Mouse (Mus musculus): Measurements from ENCODE around the gene Zranb3. TPM values are rescaled to one million over a fixed set of nuclear protein-coding genes. Genes with fewer than 3 reads are reported as not detected.
"Not testable (repeated sequence)": the region's sequence is repeated elsewhere in the genome, so short reads cannot be mapped to it uniquely, and the experiment has no call there.

Zranb3 gene
- 17.5 and 19.2 TPM in 2 replicates for polyA plus RNA-seq (2016; fragmentation: Nextera tagmentation; extraction: Ambion mirVana)

DNA sequence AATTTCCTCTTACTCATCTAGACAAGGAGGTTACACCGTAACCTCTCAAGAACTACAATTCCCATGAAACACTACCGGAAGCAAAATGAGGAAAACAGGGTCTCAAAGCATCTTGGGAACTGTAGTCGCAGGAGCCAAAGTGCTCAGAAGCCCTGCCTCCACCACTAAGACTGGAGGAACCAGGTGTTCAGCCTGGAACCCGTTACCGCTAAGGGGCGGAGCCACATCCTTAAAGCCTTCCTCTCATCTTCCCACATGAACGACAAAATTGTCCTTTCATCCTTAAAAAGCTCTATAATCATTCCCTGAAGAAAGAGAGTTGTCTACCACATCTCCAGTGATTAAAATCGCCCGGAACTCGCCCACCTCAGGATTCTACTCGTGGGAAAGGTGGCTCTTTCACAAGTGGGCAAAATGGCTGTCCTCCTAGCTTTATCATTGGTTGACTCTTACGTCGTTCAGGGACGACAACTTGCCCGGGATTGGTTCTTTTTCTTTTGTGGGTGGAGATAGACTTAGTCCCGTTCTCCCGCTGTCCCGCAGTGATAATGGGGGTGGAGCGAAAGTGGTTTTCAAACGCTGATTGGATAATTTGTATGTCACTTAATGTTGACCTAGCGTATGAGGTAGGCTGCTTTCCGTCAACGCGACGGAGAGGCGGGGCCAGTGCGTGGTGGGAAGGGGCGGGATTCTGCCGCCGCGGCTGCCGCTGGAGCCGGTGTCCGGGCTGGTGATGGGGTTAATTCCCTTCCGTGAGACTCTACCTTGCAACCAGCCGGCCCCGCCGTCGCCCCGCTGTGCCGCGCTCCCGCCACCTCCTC is at the start of gene Zranb3, which contains the start of gene R3hdm1:
Gene Zranb3, minus strand, starts transcription at position 407 of the 821 bp plus-strand sequence.
Gene R3hdm1, plus strand, starts transcription at position 661 of the 821 bp plus-strand sequence.
- Histone ChIP-seq H3K27me3 (ENCODE audit: poor library complexity, severe bottlenecking) (no peaks in the 10 kb centered on the region), H3K9me3 (no peaks in the 10 kb centered on the region), H3K4me3 (peak within 1 kb of the TSS; percentile 93), H3K27ac (peak within 1 kb of the TSS; percentile 95), H3K4me1 (peaks cover 39% of the 10 kb centered on the region), H3K36me3 (replicated peaks) (no peaks in the 10 kb centered on the region)
- WGBS: under 1% methylated on average over 42 of the region's 43 CpGs
- DNase-seq (ENCODE audit: extremely low spot score, low spot score): peak; percentile 94

DNA sequence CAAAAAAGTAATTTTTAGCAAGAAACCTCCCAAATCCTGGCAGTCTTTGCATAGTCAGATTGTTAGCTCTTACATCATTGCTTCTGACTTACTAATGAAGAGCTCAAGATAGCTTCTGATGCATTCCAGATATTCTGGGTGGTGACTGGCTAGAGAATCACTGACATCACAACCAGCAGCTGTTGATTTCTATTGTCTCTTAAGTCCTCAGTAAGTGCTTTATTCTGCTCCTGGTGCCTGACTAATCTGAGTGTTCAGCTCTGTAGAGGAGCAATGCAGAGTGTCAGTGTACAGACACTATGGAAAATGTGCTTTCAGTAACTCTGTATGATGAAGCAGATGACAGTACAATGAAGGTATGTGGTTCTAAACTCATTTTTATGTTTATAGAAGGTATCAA is 38.9 kb upstream of the Zranb3 start:
- Histone ChIP-seq H3K27me3 (ENCODE audit: poor library complexity, severe bottlenecking) (no peaks in the 10 kb centered on the region), H3K9me3 (no peaks in the 10 kb centered on the region), H3K4me1 (no peaks in the 10 kb centered on the region), H3K27ac (no peak overlapping the region), H3K36me3 (replicated peaks) (no peaks in the 10 kb centered on the region), H3K4me3 (no peak overlapping the region)
- DNase-seq (ENCODE audit: extremely low spot score, low spot score): no peak

DNA sequence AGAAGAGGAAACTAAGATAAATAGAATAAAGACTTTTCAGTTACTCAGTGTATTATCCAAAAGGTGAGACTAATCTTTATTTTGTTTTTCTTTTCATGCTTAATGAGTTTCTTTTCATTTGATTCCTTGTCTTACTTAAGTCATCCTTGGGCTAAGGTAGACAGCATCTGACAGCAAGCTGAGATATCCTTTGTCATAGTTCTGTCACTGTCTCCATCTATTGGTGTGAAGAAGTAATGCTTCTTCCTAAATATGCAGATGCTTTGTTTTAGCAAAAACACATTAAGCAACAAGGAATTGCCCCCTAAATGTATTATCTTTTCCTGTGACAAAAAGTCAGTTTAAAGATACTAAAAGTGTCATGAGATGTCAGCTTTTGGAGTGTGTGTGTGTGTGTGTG is 38.2 kb upstream of the Zranb3 start:
- no peak for DNase-seq (ENCODE audit: extremely low spot score, low spot score)
- no peaks in the 10 kb centered on the region for H3K27me3 ChIP-seq (ENCODE audit: poor library complexity, severe bottlenecking)
- H3K9me3 ChIP-seq: no peaks in the 10 kb centered on the region
- no peak overlapping the region for H3K4me3 ChIP-seq
- H3K4me1 ChIP-seq: no peaks in the 10 kb centered on the region
- no peak overlapping the region for H3K27ac ChIP-seq
- H3K36me3 ChIP-seq (replicated peaks): no peaks in the 10 kb centered on the region

DNA sequence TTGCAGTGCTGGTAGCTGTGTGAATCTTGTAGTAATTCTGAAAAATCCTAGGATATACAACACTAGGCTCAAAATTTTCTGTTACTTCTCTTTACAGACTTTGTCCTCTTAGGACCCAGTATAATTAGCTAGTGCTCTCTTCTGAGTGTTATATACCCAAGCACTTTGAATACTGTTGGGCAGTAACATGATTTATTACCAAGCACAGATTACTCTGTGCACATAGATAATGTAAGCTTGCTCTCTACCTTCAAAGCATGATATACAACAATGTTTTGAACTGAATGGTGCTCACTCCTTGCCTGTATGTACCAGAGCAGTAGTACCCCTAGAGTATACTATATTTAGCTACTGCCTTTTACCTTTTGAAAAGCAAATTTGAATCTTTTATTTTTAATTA is 33.4 kb upstream of the Zranb3 start:
- not testable (repeated sequence) for H3K4me3 ChIP-seq; H3K4me1 ChIP-seq; DNase-seq (ENCODE audit: extremely low spot score, low spot score); H3K9me3 ChIP-seq; H3K36me3 ChIP-seq (replicated peaks); H3K27ac ChIP-seq; H3K27me3 ChIP-seq (ENCODE audit: poor library complexity, severe bottlenecking)

- H3K4me1 ChIP-seq: no peaks in the 10 kb centered on the region
- no peaks in the 10 kb centered on the region for H3K27me3 ChIP-seq (ENCODE audit: poor library complexity, severe bottlenecking)
- DNase-seq (ENCODE audit: extremely low spot score, low spot score): no peak
- 95% methylated on average over 4 of the region's 4 CpGs for WGBS
- 0 out of 2 replicates have a peak, but pooled peaks cover 9% of the 10 kb centered on the region for H3K36me3 ChIP-seq (replicated peaks)
- H3K9me3 ChIP-seq: no peaks in the 10 kb centered on the region
- H3K27ac ChIP-seq: no peak overlapping the region
- H3K4me3 ChIP-seq: no peak overlapping the region
These were observed 18.2 kb upstream of the Zranb3 start for GRCm38 (mm10) chr1:128120913-128121627.

DNA sequence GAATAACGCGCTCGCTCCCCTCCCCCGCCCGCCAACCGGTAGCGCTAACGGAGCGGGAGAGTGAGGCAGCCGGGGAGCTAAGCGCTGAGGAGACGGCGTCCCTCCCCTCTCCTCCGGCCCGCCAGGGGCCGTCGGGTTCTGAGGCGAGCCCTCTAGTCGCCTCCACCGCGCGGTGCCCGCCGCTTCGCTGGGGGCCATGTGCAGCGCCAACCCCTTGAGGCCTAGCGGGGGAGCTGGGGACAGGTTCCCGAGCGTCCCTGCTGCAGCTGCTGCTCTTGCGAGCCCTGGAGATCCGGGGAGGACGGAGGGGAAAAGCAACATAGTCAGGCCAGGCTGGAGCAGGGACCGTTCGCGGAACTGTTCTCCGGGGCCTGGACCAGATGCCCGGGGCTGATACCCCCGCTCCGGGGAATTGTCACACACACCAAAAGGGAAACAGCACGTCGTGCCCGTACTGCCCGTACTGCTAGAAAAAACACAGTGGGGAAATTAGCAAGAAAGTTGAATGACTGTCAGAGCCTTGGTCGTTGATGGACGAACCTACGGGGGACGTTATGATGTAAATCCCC is 757 bp upstream of the Zranb3 start:
- Histone ChIP-seq H3K9me3 (no peaks in the 10 kb centered on the region), H3K36me3 (replicated peaks) (no peaks in the 10 kb centered on the region), H3K27me3 (ENCODE audit: poor library complexity, severe bottlenecking) (no peaks in the 10 kb centered on the region), H3K27ac (peak overlapping the region; percentile 95), H3K4me1 (peaks cover 39% of the 10 kb centered on the region), H3K4me3 (peak overlapping the region; percentile 93)
- under 1% methylated on average over 47 of the region's 47 CpGs for WGBS
- no peak for DNase-seq (ENCODE audit: extremely low spot score, low spot score)

GRCm38 (mm10) chr1:128102251-128102640 is 601 bp downstream of the Zranb3 start:
- peaks cover 39% of the 10 kb centered on the region for H3K4me1 ChIP-seq
- H3K4me3 ChIP-seq: peak overlapping the region; percentile 93
- H3K9me3 ChIP-seq: no peaks in the 10 kb centered on the region
- peak; percentile 60 for DNase-seq (ENCODE audit: extremely low spot score, low spot score)
- H3K27ac ChIP-seq: peak overlapping the region; percentile 95
- H3K36me3 ChIP-seq (replicated peaks): no peaks in the 10 kb centered on the region
- under 1% methylated on average over 15 of the region's 15 CpGs for WGBS
- H3K27me3 ChIP-seq (ENCODE audit: poor library complexity, severe bottlenecking): no peaks in the 10 kb centered on the region

GRCm38 (mm10) chr1:128098309-128098708 is 4.5 kb downstream of the Zranb3 start:
- no peak overlapping the region for H3K27ac ChIP-seq
- H3K36me3 ChIP-seq (replicated peaks): peaks cover 5% of the 10 kb centered on the region; the same call in 1 of the 2 replicates
- no peak for DNase-seq (ENCODE audit: extremely low spot score, low spot score)
- no peaks in the 10 kb centered on the region for H3K9me3 ChIP-seq
- H3K4me3 ChIP-seq: no peak overlapping the region
- 85% methylated on average over 1 of the region's 1 CpGs for WGBS
- no peaks in the 10 kb centered on the region for H3K27me3 ChIP-seq (ENCODE audit: poor library complexity, severe bottlenecking)
- H3K4me1 ChIP-seq: peaks cover 22% of the 10 kb centered on the region

- H3K4me1 ChIP-seq: peaks cover under 1% of the 10 kb centered on the region; the same call in 1 of the 2 replicates
- no peak for DNase-seq (ENCODE audit: extremely low spot score, low spot score)
- H3K27me3 ChIP-seq (ENCODE audit: poor library complexity, severe bottlenecking): no peaks in the 10 kb centered on the region
- H3K9me3 ChIP-seq: no peaks in the 10 kb centered on the region
- no peak overlapping the region for H3K27ac ChIP-seq
- WGBS: 67% methylated on average over 1 of the region's 2 CpGs
- H3K4me3 ChIP-seq: no peak overlapping the region
- H3K36me3 ChIP-seq (replicated peaks): peaks cover 28% of the 10 kb centered on the region
These were observed 8.2 kb downstream of the Zranb3 start for GRCm38 (mm10) chr1:128094686-128095085.

- Histone ChIP-seq H3K4me1 (peaks cover 4% of the 10 kb centered on the region; the same call in 1 of the 2 replicates), H3K4me3 (no peak overlapping the region), H3K27ac (0 out of 2 replicates have a peak overlapping the region, but pooled peaks have one; percentile 25), H3K27me3 (ENCODE audit: poor library complexity, severe bottlenecking) (no peaks in the 10 kb centered on the region), H3K9me3 (no peaks in the 10 kb centered on the region), H3K36me3 (replicated peaks) (peaks cover 56% of the 10 kb centered on the region)
- no peak for DNase-seq (ENCODE audit: extremely low spot score, low spot score)
- 92% methylated on average over 7 of the region's 7 CpGs for WGBS
These were observed 20.0 kb downstream of the Zranb3 start for GRCm38 (mm10) chr1:128082800-128083199.

GRCm38 (mm10) chr1:128081873-128082272 is 21.0 kb downstream of the Zranb3 start:
- no peak overlapping the region for H3K4me3 ChIP-seq
- 93% methylated on average over 7 of the region's 7 CpGs for WGBS
- H3K27ac ChIP-seq: no peak overlapping the region
- DNase-seq (ENCODE audit: extremely low spot score, low spot score): no peak
- no peaks in the 10 kb centered on the region for H3K27me3 ChIP-seq (ENCODE audit: poor library complexity, severe bottlenecking)
- peaks cover 51% of the 10 kb centered on the region for H3K36me3 ChIP-seq (replicated peaks)
- no peaks in the 10 kb centered on the region for H3K9me3 ChIP-seq
- H3K4me1 ChIP-seq: peaks cover 4% of the 10 kb centered on the region; the same call in 1 of the 2 replicates

DNA sequence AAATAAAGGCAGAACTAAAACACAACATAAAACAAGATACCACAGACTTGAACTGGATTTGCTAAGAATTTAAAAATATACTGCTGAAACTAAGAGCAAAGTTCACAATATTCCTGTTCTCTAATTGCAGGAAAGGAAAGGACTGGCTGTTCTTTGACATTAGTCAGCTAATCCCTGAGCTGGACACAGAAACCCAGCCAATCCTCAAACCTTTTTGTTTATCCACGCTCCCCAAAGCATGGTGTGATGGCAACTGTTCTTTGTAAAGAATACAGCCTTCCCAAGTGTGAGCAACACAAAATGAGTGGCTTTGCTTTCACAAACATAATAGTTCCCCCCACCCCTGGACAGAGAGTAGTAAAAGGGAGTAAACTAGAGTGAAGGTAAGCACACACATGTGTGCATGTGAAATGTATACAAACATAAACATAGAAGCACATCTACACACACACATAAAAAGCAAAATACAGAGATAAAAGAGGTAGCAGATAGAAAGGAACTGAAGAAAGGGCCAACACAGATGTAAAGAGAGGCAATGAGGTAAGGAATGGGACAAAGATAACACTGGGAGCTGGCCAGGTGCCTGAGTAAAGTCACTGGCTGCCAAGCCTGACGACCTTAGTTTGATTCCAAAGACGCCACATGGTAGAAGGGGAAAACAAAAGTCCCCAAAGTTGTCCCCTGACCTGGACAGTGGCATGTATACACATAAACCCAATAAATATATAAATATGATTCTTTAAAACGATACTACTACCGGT is 21.7 kb downstream of the Zranb3 start:
- WGBS: 85% methylated on average over 5 of the region's 5 CpGs
- no peak for DNase-seq (ENCODE audit: extremely low spot score, low spot score)
- H3K4me1 ChIP-seq: peaks cover 4% of the 10 kb centered on the region; the same call in 1 of the 2 replicates
- H3K27me3 ChIP-seq (ENCODE audit: poor library complexity, severe bottlenecking): no peaks in the 10 kb centered on the region
- no peaks in the 10 kb centered on the region for H3K9me3 ChIP-seq
- H3K27ac ChIP-seq: no peak overlapping the region
- peaks cover 43% of the 10 kb centered on the region for H3K36me3 ChIP-seq (replicated peaks)
- no peak overlapping the region for H3K4me3 ChIP-seq
